Mouse (Mus musculus): ENCODE results near the gene Hist1h2ak. TPM values are rescaled to one million over a fixed set of nuclear protein-coding genes. Genes with fewer than 3 reads are reported as not detected.
"Not testable (repeated sequence)": the region's sequence is repeated elsewhere in the genome, so short reads cannot be mapped to it uniquely, and the experiment has no call there.

The Hist1h2ak gene
- polyA plus RNA-seq, 1 experiment from 2014 or later = 7.6 TPM

- no peak for ATAC-seq (ENCODE audit: low read depth)
- WGBS = 28% methylated on average over 5 of the region's 5 CpGs
- H3K27me3 ChIP-seq = no peaks in the 10 kb centered on the region
- H3K4me1 ChIP-seq (replicated peaks) = peaks cover 39% of the 10 kb centered on the region
- no peaks in the 10 kb centered on the region for H3K9me3 ChIP-seq
- H3K36me3 ChIP-seq = no peaks in the 10 kb centered on the region
- H3K4me3 ChIP-seq = no peak overlapping the region
- peak overlapping the region; percentile 63 for H3K4me2 ChIP-seq
- no peak overlapping the region for H3K9ac ChIP-seq
- peak overlapping the region; percentile 90; the same call in 1 of the 2 replicates for H3K27ac ChIP-seq (replicated peaks)
These were observed 30.4 kb downstream of the Hist1h2ak start for GRCm38 (mm10) chr13:21722993-21723836.

DNA sequence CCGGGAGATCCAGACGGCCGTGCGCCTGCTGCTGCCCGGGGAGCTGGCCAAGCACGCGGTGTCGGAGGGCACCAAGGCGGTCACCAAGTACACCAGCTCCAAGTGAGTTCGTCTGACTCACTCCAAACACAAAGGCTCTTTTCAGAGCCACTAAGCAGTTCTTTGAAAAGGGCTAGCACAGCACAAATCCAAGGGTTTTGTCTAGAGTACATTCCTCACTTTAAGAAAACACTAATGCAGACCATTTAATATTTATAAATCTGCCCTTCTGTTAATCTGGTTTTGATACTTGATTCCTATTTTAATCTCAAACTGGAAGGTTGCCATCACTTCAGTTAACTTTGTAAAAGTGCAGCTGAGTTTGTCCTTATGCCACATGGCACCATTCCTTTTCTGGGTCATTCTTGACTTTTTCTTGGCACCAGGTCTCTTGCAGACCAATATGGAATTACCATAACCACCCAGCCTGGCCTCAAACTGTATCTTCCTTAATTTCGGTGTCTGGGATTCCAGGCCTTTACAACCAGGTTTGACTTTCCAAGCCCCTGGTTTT lies 31.2 kb downstream of the Hist1h2ak start:
- no peaks in the 10 kb centered on the region for H3K36me3 ChIP-seq
- H3K9me3 ChIP-seq = no peaks in the 10 kb centered on the region
- 2% methylated on average over 11 of the region's 11 CpGs for WGBS
- ATAC-seq (ENCODE audit: low read depth) = peak; percentile 48
- peak overlapping the region; percentile 90 for H3K27ac ChIP-seq (replicated peaks)
- peak overlapping the region; percentile 70 for H3K9ac ChIP-seq
- H3K27me3 ChIP-seq = no peaks in the 10 kb centered on the region
- H3K4me2 ChIP-seq = peak overlapping the region; percentile 63
- peaks cover 37% of the 10 kb centered on the region for H3K4me1 ChIP-seq (replicated peaks)
- H3K4me3 ChIP-seq = peak overlapping the region; percentile 43

DNA sequence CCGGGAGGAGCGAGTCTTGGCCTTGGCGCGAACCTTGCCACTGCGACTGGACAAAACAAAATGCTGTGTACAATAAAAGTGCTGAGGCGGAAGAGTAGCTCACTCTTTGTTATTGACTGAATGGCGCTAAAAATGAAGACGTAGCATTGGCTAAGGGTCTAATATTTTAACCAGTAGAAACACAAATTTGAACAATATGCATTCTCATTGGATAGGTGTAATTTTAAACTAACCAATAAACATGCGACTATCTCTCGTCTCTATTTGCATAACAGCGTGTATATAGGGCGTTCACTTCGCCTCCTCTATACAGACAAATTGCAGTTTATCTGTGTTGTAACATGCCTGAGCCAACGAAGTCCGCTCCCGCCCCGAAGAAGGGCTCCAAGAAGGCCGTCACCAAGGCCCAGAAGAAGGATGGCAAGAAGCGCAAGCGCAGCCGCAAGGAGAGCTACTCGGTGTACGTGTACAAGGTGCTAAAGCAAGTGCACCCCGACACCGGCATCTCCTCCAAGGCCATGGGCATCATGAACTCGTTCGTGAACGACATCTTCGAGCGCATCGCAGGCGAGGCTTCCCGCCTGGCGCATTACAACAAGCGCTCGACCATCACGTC lies 31.8 kb downstream of the Hist1h2ak start, which contains the start of gene Hist1h2bm:
TSS of gene Hist1h2bm (plus strand) at position 288 of the 616 bp plus-strand sequence.
- peak within 1 kb of the TSS; percentile 70 for H3K9ac ChIP-seq
- not testable (repeated sequence) for H3K36me3 ChIP-seq

DNA sequence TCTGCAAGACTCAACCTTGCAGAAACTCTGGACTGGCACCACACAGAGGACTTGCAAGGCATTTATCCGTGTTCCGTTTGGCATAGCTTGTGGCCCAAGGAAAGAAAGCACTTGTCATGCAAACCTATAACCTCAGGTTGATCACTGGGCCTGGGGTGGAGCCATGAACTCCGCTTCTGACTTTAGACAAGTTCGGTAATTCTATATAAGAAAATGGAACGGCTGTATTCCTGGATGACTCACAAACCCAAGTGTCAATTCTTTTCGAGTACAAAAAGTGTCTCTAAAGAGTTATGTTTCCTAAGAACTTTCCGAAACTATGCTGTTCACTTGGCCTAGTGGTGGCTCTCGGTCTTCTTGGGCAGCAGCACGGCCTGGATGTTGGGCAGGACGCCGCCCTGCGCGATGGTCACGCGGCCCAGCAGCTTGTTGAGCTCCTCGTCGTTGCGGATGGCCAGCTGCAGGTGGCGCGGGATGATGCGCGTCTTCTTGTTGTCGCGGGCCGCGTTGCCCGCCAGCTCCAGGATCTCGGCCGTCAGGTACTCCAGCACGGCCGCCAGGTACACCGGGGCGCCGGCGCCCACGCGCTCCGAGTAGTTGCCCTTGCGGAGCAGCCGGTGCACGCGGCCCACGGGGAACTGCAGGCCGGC lies 32.4 kb downstream of the Hist1h2ak start:
- H3K36me3 ChIP-seq, H3K27me3 ChIP-seq, H3K9me3 ChIP-seq: not testable (repeated sequence)
- H3K9ac ChIP-seq = peak overlapping the region; percentile 63
- peak; percentile 19 for ATAC-seq (ENCODE audit: low read depth)
- H3K4me1 ChIP-seq (replicated peaks) = peaks cover 40% of the 10 kb centered on the region
- peak overlapping the region; percentile 63 for H3K4me2 ChIP-seq
- peak overlapping the region; percentile 43 for H3K4me3 ChIP-seq
- 2% methylated on average over 20 of the region's 44 CpGs for WGBS
- H3K27ac ChIP-seq (replicated peaks) = peak overlapping the region; percentile 75

More for the DNA sequence above, 31.8 kb downstream of the Hist1h2ak start, which contains the start of gene Hist1h2bm:
- Histone ChIP-seq H3K4me3 (peak within 1 kb of the TSS; percentile 43), H3K4me2 (peak within 1 kb of the TSS; percentile 63), H3K4me1 (replicated peaks) (peaks cover 40% of the 10 kb centered on the region), H3K27ac (replicated peaks) (peak within 1 kb of the TSS; percentile 90)
- not testable (repeated sequence) for H3K9me3 ChIP-seq, H3K27me3 ChIP-seq
- under 1% methylated on average over 37 of the region's 37 CpGs for WGBS
- peak; percentile 98 for ATAC-seq (ENCODE audit: low read depth)

GRCm38 (mm10) chr13:21718381-21719080 lies 35.1 kb downstream of the Hist1h2ak start:
- 60% methylated on average over 4 of the region's 4 CpGs for WGBS
- Histone ChIP-seq H3K4me2 (peak overlapping the region; percentile 67), H3K4me3 (peak overlapping the region; percentile 42), H3K27ac (replicated peaks) (peak overlapping the region; percentile 82), H3K9me3 (no peaks in the 10 kb centered on the region), H3K36me3 (no peaks in the 10 kb centered on the region), H3K27me3 (no peaks in the 10 kb centered on the region), H3K4me1 (replicated peaks) (peaks cover 49% of the 10 kb centered on the region), H3K9ac (peak overlapping the region; percentile 79)
- no peak for ATAC-seq (ENCODE audit: low read depth)

GRCm38 (mm10) chr13:21717397-21718357 lies 36.0 kb downstream of the Hist1h2ak start, which contains the start of gene Hist1h3h:
Gene Hist1h3h (plus strand): TSS chr13:21717659.
- Histone ChIP-seq H3K4me2 (peak within 1 kb of the TSS; percentile 67), H3K27ac (replicated peaks) (peak within 1 kb of the TSS; percentile 90), H3K9ac (peak within 1 kb of the TSS; percentile 79), H3K4me1 (replicated peaks) (peaks cover 44% of the 10 kb centered on the region), H3K4me3 (peak within 1 kb of the TSS; percentile 42)
- ATAC-seq (ENCODE audit: low read depth) = peak; percentile 47
- H3K27me3 ChIP-seq, H3K9me3 ChIP-seq, H3K36me3 ChIP-seq: not testable (repeated sequence)
- under 1% methylated on average over 28 of the region's 56 CpGs for WGBS

DNA sequence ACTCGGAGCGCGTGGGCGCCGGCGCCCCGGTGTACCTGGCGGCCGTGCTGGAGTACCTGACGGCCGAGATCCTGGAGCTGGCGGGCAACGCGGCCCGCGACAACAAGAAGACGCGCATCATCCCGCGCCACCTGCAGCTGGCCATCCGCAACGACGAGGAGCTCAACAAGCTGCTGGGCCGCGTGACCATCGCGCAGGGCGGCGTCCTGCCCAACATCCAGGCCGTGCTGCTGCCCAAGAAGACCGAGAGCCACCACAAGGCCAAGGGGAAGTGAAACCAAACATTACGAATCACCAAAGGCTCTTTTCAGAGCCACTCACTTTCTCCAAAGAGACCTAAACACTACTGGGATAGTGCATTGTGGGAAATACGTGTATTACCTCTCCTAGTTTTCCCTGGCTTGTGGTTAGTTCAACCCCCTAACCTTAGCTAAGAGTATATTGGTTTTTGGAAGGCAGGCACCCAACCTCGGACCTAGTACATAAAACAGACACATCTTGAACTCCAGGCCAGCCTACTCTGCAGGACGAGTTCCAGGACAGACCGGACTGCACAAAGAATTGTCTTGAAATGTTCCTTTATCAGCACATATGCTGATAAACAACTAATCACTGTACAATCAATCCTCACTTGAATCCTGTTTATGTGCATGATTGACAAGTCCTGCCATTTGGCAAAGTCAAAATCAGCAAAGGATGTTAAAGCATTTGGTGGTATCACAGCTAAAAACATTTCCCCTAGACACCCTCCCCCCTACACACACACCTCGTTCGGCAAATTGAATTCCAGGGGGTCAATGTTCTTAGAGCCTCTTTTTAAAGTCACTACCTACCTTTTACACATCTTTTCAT lies 36.9 kb downstream of the Hist1h2ak start:
- Histone ChIP-seq H3K27ac (replicated peaks) (peak overlapping the region; percentile 90), H3K4me1 (replicated peaks) (peaks cover 40% of the 10 kb centered on the region), H3K9ac (peak overlapping the region; percentile 72), H3K4me2 (peak overlapping the region; percentile 67), H3K4me3 (peak overlapping the region; percentile 42)
- peak; percentile 24; the same call in 1 of the 2 replicates for ATAC-seq (ENCODE audit: low read depth)
- H3K9me3 ChIP-seq, H3K36me3 ChIP-seq, H3K27me3 ChIP-seq: not testable (repeated sequence)
- WGBS = 0% methylated on average over 9 of the region's 38 CpGs

DNA sequence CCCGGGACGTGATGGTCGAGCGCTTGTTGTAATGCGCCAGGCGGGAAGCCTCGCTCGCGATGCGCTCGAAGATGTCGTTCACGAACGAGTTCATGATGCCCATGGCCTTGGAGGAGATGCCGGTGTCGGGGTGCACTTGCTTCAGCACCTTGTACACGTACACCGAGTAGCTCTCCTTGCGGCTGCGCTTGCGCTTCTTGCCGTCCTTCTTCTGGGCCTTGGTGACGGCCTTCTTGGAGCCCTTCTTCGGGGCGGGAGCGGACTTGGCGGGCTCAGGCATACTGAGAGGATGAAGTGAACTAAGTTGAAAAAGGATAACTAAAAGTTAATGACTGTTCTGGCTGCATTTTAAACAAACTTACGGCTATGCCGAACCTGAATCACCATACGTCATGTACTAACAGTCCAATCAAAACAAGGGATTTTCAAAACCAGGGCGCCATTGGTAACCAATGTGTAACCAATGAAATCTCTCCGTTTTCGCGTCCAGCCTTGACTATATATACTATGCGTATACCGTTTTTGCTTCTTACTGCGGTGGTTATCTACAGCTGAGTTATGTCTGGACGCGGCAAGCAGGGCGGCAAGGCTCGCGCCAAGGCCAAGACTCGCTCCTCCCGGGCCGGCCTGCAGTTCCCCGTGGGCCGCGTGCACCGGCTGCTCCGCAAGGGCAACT lies 37.6 kb downstream of the Hist1h2ak start, which contains the start of the genes Hist1h2bl and Hist1h2ai:
TSS of gene Hist1h2bl (minus strand) at position 280 of the 676 bp plus-strand sequence.
TSS of gene Hist1h2ai (plus strand) at position 559 of the 676 bp plus-strand sequence.
- peak within 1 kb of the TSS; percentile 90 for H3K27ac ChIP-seq (replicated peaks)
- peak within 1 kb of the TSS; percentile 67 for H3K4me2 ChIP-seq
- H3K4me1 ChIP-seq (replicated peaks) = peaks cover 44% of the 10 kb centered on the region
- not testable (repeated sequence) for H3K9me3 ChIP-seq, H3K27me3 ChIP-seq, H3K36me3 ChIP-seq
- 3% methylated on average over 37 of the region's 50 CpGs for WGBS
- peak within 1 kb of the TSS; percentile 72 for H3K9ac ChIP-seq
- peak within 1 kb of the TSS; percentile 42 for H3K4me3 ChIP-seq
- peak; percentile 94 for ATAC-seq (ENCODE audit: low read depth)

DNA sequence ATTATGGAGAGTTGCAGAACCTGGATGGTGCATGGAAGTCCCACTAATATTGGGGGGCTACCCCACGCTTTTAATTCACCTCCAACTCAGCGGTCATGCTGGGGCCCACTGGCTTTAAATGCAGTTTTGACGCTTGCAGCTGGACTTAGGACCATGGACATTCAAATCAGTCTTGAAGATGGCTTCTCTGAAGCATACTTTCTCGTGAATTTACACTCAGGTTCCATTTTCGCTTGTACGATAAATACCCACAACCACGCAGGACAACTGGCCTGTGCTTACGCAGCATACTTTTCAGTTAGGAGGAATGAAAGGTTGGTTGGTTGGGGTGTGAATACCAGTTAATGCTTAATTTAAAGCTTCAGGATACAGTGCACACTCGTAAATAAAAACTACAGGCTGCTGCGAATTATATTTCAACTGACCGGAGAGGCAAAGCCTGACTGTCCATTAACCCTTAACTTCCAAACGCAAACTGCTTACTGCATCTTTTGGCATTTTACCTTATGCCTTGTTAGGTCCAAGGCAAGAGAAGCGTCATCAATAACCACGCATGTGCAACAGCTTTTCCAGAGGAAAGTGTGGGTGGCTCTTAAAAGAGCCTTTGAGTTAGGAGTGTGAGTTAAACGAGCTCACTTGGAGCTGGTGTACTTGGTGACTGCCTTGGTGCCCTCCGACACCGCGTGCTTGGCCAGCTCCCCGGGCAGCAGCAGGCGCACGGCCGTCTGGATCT lies 38.3 kb downstream of the Hist1h2ak start:
- Histone ChIP-seq H3K4me3 (peak overlapping the region; percentile 42), H3K9me3 (no peaks in the 10 kb centered on the region), H3K4me1 (replicated peaks) (peaks cover 39% of the 10 kb centered on the region), H3K9ac (peak overlapping the region; percentile 64), H3K27ac (replicated peaks) (peak overlapping the region; percentile 90), H3K36me3 (no peaks in the 10 kb centered on the region), H3K4me2 (peak overlapping the region; percentile 67), H3K27me3 (no peaks in the 10 kb centered on the region)
- 2% methylated on average over 22 of the region's 22 CpGs for WGBS
- ATAC-seq (ENCODE audit: low read depth) = peak; percentile 8; the same call in 1 of the 2 replicates
